In genomic region chr5:99438526-99438925, GRCm38 (mm10) we compare ENCODE assay signal across 21 mouse cellular contexts.
DNase-seq lines count a peak whose midpoint lies in the region; ATAC-seq and TF ChIP-seq lines count a peak whose summit lies in the region.
"Had no signal": no experiment of that assay in that cellular context is flagged by ENCODE, and none has a peak within 500 bp of the region (broad histone marks: within the 10 kb centered on the region; RNA-seq: fewer than 3 reads in every experiment).

No protein-coding gene starts in this region.

- TF ChIP-seq POLR2A in CH12.LX (IDR thresholded peaks at IDR 0.05; ENCODE audit: low read depth, low read length), result no peak

- H3K79me2 ChIP-seq in CH12.LX (replicated peaks; ENCODE audit: control insufficient read depth, extremely low read depth, insufficient read depth, poor library complexity, severe bottlenecking), result no peaks in the 10 kb centered on the region

- in situ Hi-C loops in CH12.LX (cut with MboI; ENCODE audit: low pct_ligation_motif_present, low pct_unique_long_range_greater_than_20kb, low sequenced_read_pairs), result no loop called here

- no peak for TF ChIP-seq CTCF in CH12.LX (conservative IDR thresholded peaks at IDR 0.05 in 1 of 2, IDR thresholded peaks at IDR 0.05 in 1 of 2; ENCODE audit: low read depth in 2 of 2, low read length in 2 of 2)
- no peak for TF ChIP-seq CTCF in forebrain, postnatal 0 days (IDR thresholded peaks at IDR 0.05; ENCODE audit: low read depth)

- H3K27me3 ChIP-seq in CH12.LX (replicated peaks), result no peaks in the 10 kb centered on the region
- H3K27me3 ChIP-seq in forebrain, postnatal 0 days (ENCODE audit: insufficient read depth, low read length), result no peaks in the 10 kb centered on the region
- H3K27me3 ChIP-seq: heart, embryonic 12.5 days; hindbrain, embryonic 15.5 days; limb, embryonic 15.5 days; liver, embryonic 15.5 days had no signal

- H3K4me1 ChIP-seq in CH12.LX (ENCODE audit: control insufficient read depth in 1 of 2, insufficient read depth in 2 of 2), result peaks cover 0 to 27% of the 10 kb centered on the region in 2 experiments; a peak in 2 of 4 replicates
- peaks cover 6% of the 10 kb centered on the region; the same call in 1 of the 2 replicates for H3K4me1 ChIP-seq in forebrain, postnatal 0 days (ENCODE audit: insufficient read depth)
- H3K4me1 ChIP-seq: hindbrain, embryonic 15.5 days; limb, embryonic 15.5 days; liver, embryonic 15.5 days; midbrain, embryonic 12.5 days had no signal

- no peak for TF ChIP-seq RAD21 in CH12.LX (IDR thresholded peaks at IDR 0.05; ENCODE audit: low read depth, low read length)

- H3K9ac ChIP-seq in CH12.LX (ENCODE audit: insufficient read depth, low read depth), result no peak overlapping the region
- no peak overlapping the region for H3K9ac ChIP-seq in forebrain, postnatal 0 days
- H3K9ac ChIP-seq: heart, embryonic 12.5 days; hindbrain, embryonic 15.5 days; limb, embryonic 15.5 days; liver, embryonic 15.5 days; midbrain, embryonic 12.5 days had no signal

- dilution Hi-C loops in CH12.LX (cut with MboI; ENCODE audit: extremely low pct_ligation_motif_present, extremely low pct_unique_long_range_greater_than_20kb, low sequenced_read_pairs), result no loop called here

- ATAC-seq in forebrain, postnatal 0 days, result peak; percentile 83
- ATAC-seq: intestine, embryonic 16.5 days had no signal

- WGBS in forebrain, postnatal 0 days, result 42% methylated on average over 1 of the region's 1 CpGs

- no peak overlapping the region for H3K4me2 ChIP-seq in CH12.LX (ENCODE audit: insufficient read depth, low read depth, poor library complexity, severe bottlenecking)
- H3K4me2 ChIP-seq in forebrain, postnatal 0 days (ENCODE audit: low read depth), result no peak overlapping the region
- H3K4me2 ChIP-seq: heart, embryonic 12.5 days; hindbrain, embryonic 15.5 days; limb, embryonic 15.5 days; liver, embryonic 15.5 days; midbrain, embryonic 12.5 days had no signal

- H3K36me3 ChIP-seq in CH12.LX (replicated peaks in 1 of 2; ENCODE audit: control insufficient read depth in 1 of 2, insufficient read depth in 1 of 2, low read length in 1 of 2), result no peaks in the 10 kb centered on the region
- no peaks in the 10 kb centered on the region for H3K36me3 ChIP-seq in forebrain, postnatal 0 days (ENCODE audit: insufficient read depth)
- H3K36me3 ChIP-seq: embryonic facial prominence, embryonic 10.5 days; heart, embryonic 12.5 days; hindbrain, embryonic 15.5 days; limb, embryonic 15.5 days; liver, embryonic 15.5 days; midbrain, embryonic 12.5 days had no signal

- DNase-seq in embryo, embryonic 11 days, result peak; percentile 18
- no peak for DNase-seq in embryo, embryonic 9.5 days (ENCODE audit: extremely low spot score)
- DNase-seq in kidney, postnatal 14 days, result peak; percentile 20
- no peak for DNase-seq in kidney, postnatal 10 days
- peak; percentile 41 for DNase-seq in CH12.LX (ENCODE audit: extremely low read depth)
- DNase-seq in forebrain, postnatal 0 days, result peak; percentile 53
- no peak for DNase-seq in Muller cell, postnatal 12 days (ENCODE audit: inconsistent ontology term)
- no peak for DNase-seq in adrenal gland, adult (ENCODE audit: inconsistent age in 2 of 2, low spot score in 1 of 2)
- DNase-seq: adrenal gland, postnatal 10 days; cerebellum, adult 11 months; cerebellum, postnatal 10 days; kidney, postnatal 25 days; right cerebral cortex, postnatal 25 days had no signal

- no peak overlapping the region for H3K27ac ChIP-seq in CH12.LX (ENCODE audit: insufficient read depth, low read depth)
- H3K27ac ChIP-seq in forebrain, postnatal 0 days (ENCODE audit: low read depth, low read length), result no peak overlapping the region
- H3K27ac ChIP-seq: embryonic facial prominence, embryonic 10.5 days; hindbrain, embryonic 15.5 days; limb, embryonic 15.5 days; liver, embryonic 15.5 days; midbrain, embryonic 12.5 days; stomach, postnatal 0 days had no signal

- no peak for TF ChIP-seq EP300 in CH12.LX (IDR thresholded peaks at IDR 0.05; ENCODE audit: low read length)

- H3K9me3 ChIP-seq in CH12.LX (replicated peaks; ENCODE audit: low read length), result no peaks in the 10 kb centered on the region
- no peaks in the 10 kb centered on the region for H3K9me3 ChIP-seq in forebrain, postnatal 0 days (ENCODE audit: low read length)
- H3K9me3 ChIP-seq: embryonic facial prominence, embryonic 10.5 days; heart, embryonic 12.5 days; hindbrain, embryonic 15.5 days; limb, embryonic 15.5 days; liver, embryonic 15.5 days; midbrain, embryonic 12.5 days had no signal

- H3K4me3 ChIP-seq in CH12.LX (replicated peaks in 1 of 3; ENCODE audit: low read depth in 2 of 3, low read length in 2 of 3, poor library complexity in 1 of 3), result no peak overlapping the region
- no peak overlapping the region for H3K4me3 ChIP-seq in forebrain, postnatal 0 days (ENCODE audit: low read depth, low read length)
- H3K4me3 ChIP-seq: embryonic facial prominence, embryonic 10.5 days; heart, embryonic 12.5 days; hindbrain, embryonic 15.5 days; limb, embryonic 15.5 days; liver, embryonic 15.5 days; midbrain, embryonic 12.5 days had no signal

TF ChIP-seq in CH12.LX, 34 proteins besides CTCF, POLR2A, EP300 and RAD21:
- TF ChIP-seq MEF2A (IDR thresholded peaks at IDR 0.05; ENCODE audit: borderline replicate concordance, low read depth, low read length) (no peak), ETS1 (conservative IDR thresholded peaks at IDR 0.05; ENCODE audit: low read depth, low read length) (0 out of 2 replicates have a peak, but pooled peaks have one; percentile 11)

Comparison
In these comparisons a context has a peak if more than half of its experiments do, and no peak if none do; other contexts are left out.
1. DNase-seq: peak in embryo, embryonic 11 days (single experiment), kidney, postnatal 14 days (single experiment), CH12.LX (single experiment) and forebrain, postnatal 0 days (single experiment); none in embryo, embryonic 9.5 days (single experiment), kidney, postnatal 10 days (single experiment), Muller cell, postnatal 12 days (single experiment) and adrenal gland, adult (0 of 2).